ENCODE assay signal across 9 mouse cellular contexts in genomic region chr4:45082951-45083350, GRCm38 (mm10). TPM values are rescaled to one million over a fixed set of nuclear protein-coding genes. Genes with fewer than 3 reads are reported as not detected.
DNase-seq lines count a peak whose midpoint lies in the region; ATAC-seq lines count a peak whose summit lies in the region.
"Had no signal": no experiment of that assay in that cellular context is flagged by ENCODE, and none has a peak within 500 bp of the region (broad histone marks: within the 10 kb centered on the region; RNA-seq: fewer than 3 reads in every experiment).

No protein-coding gene starts in this region.

- peak overlapping the region; percentile 33; the same call in 1 of the 2 replicates for H3K9ac ChIP-seq in heart, embryonic 15.5 days
- H3K9ac ChIP-seq in embryonic facial prominence, embryonic 11.5 days (replicated peaks; ENCODE audit: low read length) = no peak overlapping the region
- peak overlapping the region; percentile 99 for H3K9ac ChIP-seq in hindbrain, embryonic 15.5 days
- H3K9ac ChIP-seq in midbrain, embryonic 15.5 days = peak overlapping the region; percentile 92

- H3K4me1 ChIP-seq in heart, embryonic 15.5 days (replicated peaks) = peaks cover 22% of the 10 kb centered on the region
- no peaks in the 10 kb centered on the region for H3K4me1 ChIP-seq in embryonic facial prominence, embryonic 11.5 days (ENCODE audit: control insufficient read depth, insufficient read depth, low read length)
- H3K4me1 ChIP-seq in hindbrain, embryonic 15.5 days (replicated peaks) = peaks cover 22% of the 10 kb centered on the region
- peaks cover 15% of the 10 kb centered on the region for H3K4me1 ChIP-seq in midbrain, embryonic 15.5 days

- H3K4me2 ChIP-seq in heart, embryonic 15.5 days = peak overlapping the region; percentile 91
- peak overlapping the region; percentile 65; the same call in 1 of the 2 replicates for H3K4me2 ChIP-seq in embryonic facial prominence, embryonic 11.5 days (ENCODE audit: low read depth, low read length)
- peak overlapping the region; percentile 61 for H3K4me2 ChIP-seq in hindbrain, embryonic 15.5 days
- H3K4me2 ChIP-seq in midbrain, embryonic 15.5 days = peak overlapping the region; percentile 68

- H3K27ac ChIP-seq in heart, embryonic 15.5 days = peak overlapping the region; percentile 89
- H3K27ac ChIP-seq in embryonic facial prominence, embryonic 11.5 days (replicated peaks; ENCODE audit: low read depth, low read length) = no peak overlapping the region
- peak overlapping the region; percentile 89 for H3K27ac ChIP-seq in hindbrain, embryonic 15.5 days (replicated peaks)
- H3K27ac ChIP-seq in midbrain, embryonic 15.5 days = peak overlapping the region; percentile 85

- H3K4me3 ChIP-seq in heart, embryonic 15.5 days = peak overlapping the region; percentile 98
- H3K4me3 ChIP-seq in embryonic facial prominence, embryonic 11.5 days (ENCODE audit: low read depth, low read length) = no peak overlapping the region; the same call in 1 of the 2 replicates
- peak overlapping the region; percentile 99 for H3K4me3 ChIP-seq in hindbrain, embryonic 15.5 days
- peak overlapping the region; percentile 85 for H3K4me3 ChIP-seq in midbrain, embryonic 15.5 days

- no peaks in the 10 kb centered on the region for H3K27me3 ChIP-seq in heart, embryonic 15.5 days
- no peaks in the 10 kb centered on the region for H3K27me3 ChIP-seq in embryonic facial prominence, embryonic 11.5 days (ENCODE audit: control insufficient read depth, insufficient read depth, low read length)
- no peaks in the 10 kb centered on the region for H3K27me3 ChIP-seq in hindbrain, embryonic 15.5 days
- no peaks in the 10 kb centered on the region for H3K27me3 ChIP-seq in midbrain, embryonic 15.5 days (replicated peaks)

- DNase-seq in heart, adult 8-10 months (ENCODE audit: low spot score) = no peak
- DNase-seq in embryonic facial prominence, embryonic 11.5 days (ENCODE audit: low spot score) = no peak
- no peak for DNase-seq in thymus, postnatal 25 days
- DNase-seq in lung, postnatal 36 days = no peak
- DNase-seq in kidney, postnatal 10 days = no peak

- ATAC-seq in heart, embryonic 15.5 days (replicated peaks; ENCODE audit: insufficient number of reproducible peaks, insufficient read depth, low FRiP score, low read depth) = no peak
- ATAC-seq in embryonic facial prominence, embryonic 11.5 days (replicated peaks; ENCODE audit: insufficient number of reproducible peaks, low FRiP score, low TSS enrichment, low read depth) = no peak
- ATAC-seq in hindbrain, embryonic 15.5 days (ENCODE audit: low FRiP score, low read depth) = no peak
- no peak for ATAC-seq in midbrain, embryonic 15.5 days (replicated peaks)

- H3K36me3 ChIP-seq in heart, embryonic 15.5 days = peaks cover 4% of the 10 kb centered on the region; the same call in 1 of the 2 replicates
- H3K36me3 ChIP-seq in embryonic facial prominence, embryonic 11.5 days (replicated peaks; ENCODE audit: control insufficient read depth, insufficient read depth, low read depth, low read length) = no peaks in the 10 kb centered on the region
- H3K36me3 ChIP-seq in hindbrain, embryonic 15.5 days = no peaks in the 10 kb centered on the region
- 0 out of 2 replicates have a peak, but pooled peaks cover 4% of the 10 kb centered on the region for H3K36me3 ChIP-seq in midbrain, embryonic 15.5 days (replicated peaks)

- no peaks in the 10 kb centered on the region for H3K9me3 ChIP-seq in heart, embryonic 15.5 days (replicated peaks)
- no peaks in the 10 kb centered on the region for H3K9me3 ChIP-seq in embryonic facial prominence, embryonic 11.5 days (replicated peaks; ENCODE audit: control insufficient read depth, low read length)
- no peaks in the 10 kb centered on the region for H3K9me3 ChIP-seq in hindbrain, embryonic 15.5 days
- no peaks in the 10 kb centered on the region for H3K9me3 ChIP-seq in midbrain, embryonic 15.5 days
- H3K9me3 ChIP-seq: G1E had no signal

- WGBS in heart, embryonic 15.5 days = 65% methylated on average over 9 of the region's 9 CpGs
- WGBS in embryonic facial prominence, embryonic 11.5 days = 78% methylated on average over 9 of the region's 9 CpGs
- WGBS in hindbrain, embryonic 15.5 days = 58% methylated on average over 9 of the region's 9 CpGs
- WGBS in midbrain, embryonic 15.5 days = 53% methylated on average over 9 of the region's 9 CpGs

RNA-seq across cellular contexts. Expression of gene Fbxo10, which starts 1.5 kb away (rescaled TPM):
- 18.1 and 23.2 TPM in 2 replicates for polyA plus RNA-seq in heart, embryonic 15.5 days (2015; fragmentation: Nextera tagmentation; extraction: Ambion mirVana)
- total RNA-seq in heart, adult 8-10 months (2022) = 10 to 100 TPM in 3 of 4 experiments, 1 to 10 TPM in 1; 8.2 to 11.5 (median 10.7) TPM
- polyA plus RNA-seq in embryonic facial prominence, embryonic 11.5 days (2014; fragmentation: Nextera tagmentation; extraction: Ambion mirVana) = 6.5 and 7.7 TPM in 2 replicates
- polyA plus RNA-seq in hindbrain, embryonic 15.5 days (2015; fragmentation: Nextera tagmentation; extraction: Ambion mirVana) = 17.2 and 19.0 TPM in 2 replicates
- polyA plus RNA-seq in midbrain, embryonic 15.5 days (2015; fragmentation: Nextera tagmentation; extraction: Ambion mirVana) = 20.2 and 21.9 TPM in 2 replicates

RNA-seq across cellular contexts. Expression of gene Tomm5, which starts 25.0 kb away (rescaled TPM):
- polyA plus RNA-seq in heart, embryonic 15.5 days (2015; fragmentation: Nextera tagmentation; extraction: Ambion mirVana) = 210 and 237 TPM in 2 replicates
- total RNA-seq in heart, adult 8-10 months (2022) = 100 to 1,000 TPM; 234 to 269 (median 250) TPM
- polyA plus RNA-seq in embryonic facial prominence, embryonic 11.5 days (2014; fragmentation: Nextera tagmentation; extraction: Ambion mirVana) = 200 and 211 TPM in 2 replicates
- 159 and 170 TPM in 2 replicates for polyA plus RNA-seq in hindbrain, embryonic 15.5 days (2015; fragmentation: Nextera tagmentation; extraction: Ambion mirVana)
- polyA plus RNA-seq in midbrain, embryonic 15.5 days (2015; fragmentation: Nextera tagmentation; extraction: Ambion mirVana) = 138 and 149 TPM in 2 replicates
